Mouse (Mus musculus): Measurements from ENCODE around the gene Odf3b. TPM values are rescaled to one million over a fixed set of nuclear protein-coding genes. Genes with fewer than 3 reads are reported as not detected.

The Odf3b gene
- total RNA-seq, 4 experiments from 2014 or later = 3.2 to 6.7 (median 3.9) TPM

- DNase-seq (ENCODE audit: low spot score in 2 of 2) = no peak
Observed at GRCm38 (mm10) chr15:89339696-89340095, 39.4 kb downstream of the Odf3b start.

DNA sequence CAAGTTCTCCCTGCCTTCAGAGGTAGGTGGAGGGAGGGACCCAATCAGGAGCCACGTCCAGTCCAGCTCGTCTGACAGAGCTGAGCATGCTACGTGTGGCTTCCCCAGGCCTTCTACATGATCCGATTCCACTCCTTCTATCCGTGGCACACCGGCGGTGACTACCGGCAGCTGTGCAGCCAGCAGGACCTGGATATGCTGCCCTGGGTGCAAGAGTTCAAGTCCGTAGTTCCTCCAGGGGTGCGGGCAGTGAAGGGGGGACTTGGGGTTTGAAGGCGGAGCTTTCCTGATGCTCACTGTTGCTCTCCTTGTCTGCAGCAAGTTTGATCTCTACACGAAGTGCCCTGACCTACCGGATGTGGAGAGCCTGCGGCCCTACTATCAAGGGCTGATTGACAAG is 42.7 kb downstream of the Odf3b start:
- DNase-seq (ENCODE audit: low spot score in 2 of 2) = no peak

DNA sequence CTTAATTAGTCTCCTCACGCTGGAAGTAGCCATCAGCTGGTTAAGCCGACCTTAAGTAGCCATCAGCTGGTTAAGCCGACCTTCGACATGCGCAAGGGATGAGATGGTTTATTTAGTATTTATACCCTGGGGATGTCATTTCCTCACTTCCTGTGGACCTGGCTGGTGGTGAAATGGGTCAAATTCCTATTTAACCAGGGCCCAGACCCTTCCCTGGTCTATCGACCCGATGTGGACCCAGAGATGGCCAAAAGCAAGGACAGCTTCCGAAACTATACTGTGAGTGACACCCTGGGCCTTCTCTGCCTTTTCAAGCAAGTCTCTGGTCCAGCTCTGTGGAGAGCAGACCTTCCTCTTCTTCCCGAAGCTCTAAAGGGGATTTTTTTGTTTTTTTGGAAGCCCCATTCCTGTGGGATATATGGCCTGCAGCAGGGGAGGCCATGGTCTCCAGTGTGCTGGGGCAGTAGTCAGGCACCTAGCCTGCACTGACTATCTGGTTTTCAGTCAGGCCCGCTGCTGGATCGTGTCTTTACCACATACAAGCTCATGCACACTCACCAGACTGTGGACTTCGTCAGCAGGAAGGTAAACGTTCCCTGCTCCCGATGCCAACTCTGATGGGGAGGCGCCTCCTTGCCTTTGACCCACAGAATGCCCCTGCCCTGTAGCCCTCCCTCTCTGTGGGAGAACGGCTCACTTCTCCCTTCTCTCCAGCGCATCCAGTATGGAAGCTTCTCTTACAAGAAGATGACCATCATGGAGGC is 44.1 kb downstream of the Odf3b start:
- DNase-seq (ENCODE audit: low spot score in 2 of 2) = no peak

DNA sequence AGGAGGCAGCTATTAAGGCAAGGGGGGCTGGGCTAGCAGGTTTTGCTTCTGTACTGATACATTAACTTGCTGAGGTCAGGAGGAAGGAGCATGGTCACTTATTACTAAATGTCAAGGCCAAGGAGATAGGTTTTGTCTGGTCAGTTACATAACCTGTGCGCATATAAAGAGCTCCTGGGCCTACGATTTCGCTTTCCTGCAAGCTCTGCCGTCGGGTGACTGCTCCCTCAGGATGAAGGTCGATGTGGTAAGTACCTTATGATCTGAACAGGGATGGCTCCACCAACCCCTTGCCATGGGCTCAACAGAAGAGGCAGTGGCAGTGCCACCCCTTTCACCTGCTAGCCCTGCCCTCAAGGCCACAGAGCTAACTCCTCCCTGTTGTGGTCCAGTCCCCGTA is 44.8 kb downstream of the Odf3b start, which contains the start of gene Miox:
Gene Miox (plus strand): TSS at position 128 of the 400 bp plus-strand sequence.
- DNase-seq (ENCODE audit: low spot score in 2 of 2) = no peak

Other genes starting within 250 kb of the Odf3b start
- 1 to 10 TPM; 4.9 to 9.7 (median 7.0) TPM for gene Mapk12, start 238.6 kb downstream of the Odf3b start, total RNA-seq (2022)
- gene Mapk11, start 229.7 kb downstream of the Odf3b start, total RNA-seq (2022) = 10 to 100 TPM; 21.4 to 27.4 (median 24.8) TPM
- 10 to 100 TPM; 54.0 to 78.5 (median 67.5) TPM for gene Plxnb2, start 198.5 kb downstream of the Odf3b start, total RNA-seq (2022)
- gene Dennd6b, start 182.8 kb downstream of the Odf3b start, total RNA-seq (2022) = 10 to 100 TPM; 38.9 to 52.1 (median 45.1) TPM
- gene Ppp6r2, start 167.7 kb downstream of the Odf3b start, total RNA-seq (2022) = 100 to 1,000 TPM; 147 to 171 (median 157) TPM
- 100 to 1,000 TPM; 317 to 349 (median 325) TPM for gene Sbf1, start 64.0 kb downstream of the Odf3b start, total RNA-seq (2022)
- gene Adm2, start 56.6 kb downstream of the Odf3b start, total RNA-seq (2022) = not detected
- not detected for gene Miox, start 44.9 kb downstream of the Odf3b start, total RNA-seq (2022)
- gene Lmf2, start 23.6 kb downstream of the Odf3b start, total RNA-seq (2022) = 10 to 100 TPM; 17.7 to 25.3 (median 21.2) TPM
- gene Ncaph2, start 23.6 kb downstream of the Odf3b start, total RNA-seq (2022) = 100 to 1,000 TPM in 2 of 4 experiments, 10 to 100 TPM in 2; 92.2 to 107 (median 97.7) TPM
- gene Sco2, start 5.4 kb downstream of the Odf3b start, total RNA-seq (2022) = 10 to 100 TPM; 29.5 to 34.5 (median 33.1) TPM
- 1 to 10 TPM in 3 of 4 experiments, under 1 TPM in 1; 0.76 to 1.6 (median 1.2) TPM for gene Tymp, start 2.2 kb downstream of the Odf3b start, total RNA-seq (2022)
- gene Klhdc7b, start 5.6 kb upstream of the Odf3b start, total RNA-seq (2022) = 1 to 10 TPM in 1 of 4 experiments, under 1 TPM in 3; 0.31 to 1.7 (median 0.48) TPM
- gene Syce3, start 31.2 kb upstream of the Odf3b start, total RNA-seq (2022) = not detected
- 1 to 10 TPM; 1.5 to 3.7 (median 2.8) TPM for gene Cpt1b, start 46.6 kb upstream of the Odf3b start, total RNA-seq (2022)
- gene C730034F03Rik, start 50.3 kb upstream of the Odf3b start, total RNA-seq (2022) = 1 to 10 TPM; 2.6 to 3.4 (median 3.2) TPM
- not detected for gene Gm44502, start 50.4 kb upstream of the Odf3b start, total RNA-seq (2022)
- 10 to 100 TPM; 42.9 to 50.3 (median 46.2) TPM for gene Chkb, start 50.6 kb upstream of the Odf3b start, total RNA-seq (2022)
- 100 to 1,000 TPM; 249 to 297 (median 274) TPM for gene Mapk8ip2, start 74.6 kb upstream of the Odf3b start, total RNA-seq (2022)
- gene Arsa, start 98.1 kb upstream of the Odf3b start, total RNA-seq (2022) = 10 to 100 TPM; 30.9 to 38.1 (median 33.3) TPM
- gene Shank3, start 120.3 kb upstream of the Odf3b start, total RNA-seq (2022) = 100 to 1,000 TPM; 208 to 231 (median 223) TPM
- gene Acr, start 189.0 kb upstream of the Odf3b start, total RNA-seq (2022) = 1 to 10 TPM in 3 of 4 experiments, under 1 TPM in 1; 0.95 to 2.1 (median 1.4) TPM
- 10 to 100 TPM; 27.2 to 41.2 (median 32.7) TPM for gene Rabl2, start 212.6 kb upstream of the Odf3b start, total RNA-seq (2022)

All from layer of hippocampus, adult 8-10 months (tissue).